Mouse (Mus musculus): ENCODE measurements around the gene Mettl8.

Gene Mettl8

DNA sequence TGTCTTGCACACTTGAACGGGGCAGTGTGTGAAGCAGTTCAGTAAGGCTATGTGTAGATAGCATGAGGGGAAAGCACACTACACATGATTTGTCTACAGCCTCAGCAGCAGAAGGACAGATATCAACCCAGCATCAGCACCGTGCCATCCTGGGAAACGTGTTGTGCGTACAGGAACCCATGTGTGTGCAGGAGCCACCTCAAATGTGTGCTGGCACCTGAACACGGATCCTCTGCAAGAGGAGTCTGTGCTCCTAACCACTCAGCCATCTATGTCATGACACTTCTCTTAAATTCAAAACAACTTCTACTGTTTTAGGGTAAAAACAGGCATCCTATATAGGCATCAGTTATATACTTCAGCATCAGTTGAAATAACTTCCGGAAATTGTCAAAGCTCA lies 80.6 kb downstream of the Mettl8 start:
- DNase-seq: no peak

- DNase-seq: no peak
Observed at GRCm38 (mm10) chr2:70972795-70973518, 82.4 kb downstream of the Mettl8 start.

GRCm38 (mm10) chr2:70970158-70970741 lies 85.1 kb downstream of the Mettl8 start:
- no peak for DNase-seq

- DNase-seq: no peak
Observed at GRCm38 (mm10) chr2:70968305-70968704, 87.1 kb downstream of the Mettl8 start.

GRCm38 (mm10) chr2:70967216-70967615 lies 88.2 kb downstream of the Mettl8 start:
- DNase-seq: no peak

DNA sequence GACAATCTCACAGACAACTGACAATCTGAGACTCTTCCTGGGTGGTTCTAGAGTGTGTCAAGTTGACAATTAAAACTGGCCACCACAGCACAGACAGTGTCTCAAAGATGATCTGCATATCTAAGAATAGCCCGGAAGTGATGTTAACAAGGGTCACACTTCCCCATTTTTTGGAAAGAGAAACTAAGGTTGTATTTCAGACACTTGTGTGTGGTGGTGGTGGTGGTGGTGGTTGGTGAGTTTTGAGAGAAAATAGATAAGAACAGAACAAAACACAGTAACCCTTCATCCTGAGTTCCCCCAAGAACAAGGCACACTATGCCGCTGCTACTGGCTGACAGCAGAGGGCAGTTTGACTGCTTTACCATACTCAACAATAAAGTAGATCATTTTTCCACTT lies 90.6 kb downstream of the Mettl8 start:
- no peak for DNase-seq

DNA sequence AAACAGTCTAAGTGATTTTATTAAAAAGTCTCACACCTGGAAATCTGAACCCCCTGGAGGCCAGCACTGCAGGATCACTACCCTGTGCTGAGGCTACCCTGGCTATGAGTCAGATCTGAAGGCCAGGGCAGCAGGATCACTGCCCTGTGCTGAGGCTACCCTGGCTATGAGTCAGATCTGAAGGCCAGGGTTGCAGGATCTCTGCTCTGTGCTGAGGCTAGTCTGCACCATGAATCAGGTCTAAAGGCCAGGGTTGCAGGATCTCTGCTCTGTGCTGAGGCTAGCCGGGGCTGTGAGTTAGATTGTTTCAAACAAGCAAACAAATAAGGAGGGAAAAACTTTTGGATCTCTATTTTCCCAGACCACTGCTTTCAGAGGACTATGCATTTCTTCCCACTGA lies 92.5 kb downstream of the Mettl8 start:
- DNase-seq: no peak

DNA sequence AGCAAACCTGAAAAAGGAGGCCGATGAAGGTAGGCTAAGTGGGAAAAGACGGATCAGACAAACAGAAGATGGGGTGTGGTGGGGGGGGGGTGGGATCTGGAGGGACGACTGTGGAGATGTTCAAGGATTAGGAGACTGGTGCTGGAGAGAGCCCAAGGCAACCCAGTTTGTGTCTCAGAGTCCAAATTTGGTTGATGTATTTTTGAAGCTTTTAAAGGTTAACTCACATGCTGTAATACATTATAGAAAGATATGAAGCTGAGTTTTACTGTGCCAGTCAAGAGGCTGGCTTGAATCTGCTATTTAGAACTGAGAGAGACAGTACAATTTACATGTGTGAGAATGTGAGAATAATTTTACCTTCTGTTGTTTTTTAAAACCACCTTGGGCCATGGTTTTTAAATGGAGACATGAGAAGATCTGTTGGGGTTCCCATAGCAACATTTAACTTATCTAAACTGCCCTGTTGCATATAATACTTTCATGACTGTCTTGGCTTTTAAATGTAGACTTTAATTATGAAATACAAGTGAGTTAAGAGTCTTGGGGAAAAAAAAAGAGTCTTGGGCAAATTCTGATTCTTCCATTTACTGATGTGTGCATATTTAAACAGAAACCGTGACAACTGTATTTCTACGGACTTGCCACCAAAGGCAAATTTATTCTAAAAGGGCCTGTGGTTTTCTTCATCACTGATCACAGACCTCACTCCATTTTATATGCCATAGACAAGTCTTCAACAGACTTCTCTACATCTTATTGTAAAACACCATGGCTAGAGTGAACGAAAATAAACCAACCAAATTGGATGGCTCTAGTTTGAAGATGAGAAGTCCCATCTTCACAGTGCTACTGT lies 94.1 kb downstream of the Mettl8 start:
- DNase-seq: no peak

GRCm38 (mm10) chr2:70960090-70960489 lies 95.3 kb downstream of the Mettl8 start:
- no peak for DNase-seq

DNA sequence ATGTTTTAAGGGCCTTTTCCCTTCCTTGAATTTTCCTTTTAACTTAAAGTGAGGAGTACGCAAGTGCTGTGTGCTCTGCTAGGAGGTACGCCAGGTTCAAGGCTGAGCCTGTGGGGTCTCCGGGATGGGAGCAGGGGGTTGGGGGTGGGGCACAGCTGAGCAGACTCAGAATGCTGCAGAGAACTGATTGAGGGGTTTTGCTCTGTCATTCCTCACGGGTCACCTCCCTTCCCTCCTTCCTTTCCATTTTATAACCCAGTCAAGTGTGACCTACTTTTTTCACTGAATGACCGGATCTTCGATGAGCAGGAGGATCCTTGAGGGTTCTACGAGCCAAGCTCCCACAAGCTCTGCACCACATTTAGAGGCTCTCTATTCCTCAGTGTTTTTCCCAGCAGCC lies 96.0 kb downstream of the Mettl8 start:
- DNase-seq: no peak

GRCm38 (mm10) chr2:70958536-70958935 lies 96.8 kb downstream of the Mettl8 start:
- no peak for DNase-seq

DNA sequence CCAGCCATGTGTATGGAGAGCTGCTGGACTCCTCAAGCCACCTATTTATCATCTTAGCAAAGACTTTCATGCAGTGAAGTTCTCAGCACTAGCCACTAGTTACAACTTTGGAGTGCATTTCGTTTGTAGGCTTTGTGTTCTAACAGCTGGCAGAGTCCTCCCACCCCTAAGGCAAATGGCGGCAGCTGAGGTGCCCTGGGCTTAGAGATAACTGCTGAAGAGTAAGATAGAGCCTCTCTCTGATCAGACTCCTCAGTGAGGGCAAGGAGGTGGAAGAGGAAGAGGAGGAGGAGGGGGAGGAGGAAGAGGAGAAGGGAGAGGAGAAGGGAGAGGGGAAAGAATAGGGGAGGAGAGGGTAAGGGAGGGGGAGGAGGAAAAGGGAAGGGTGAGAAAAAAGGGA lies 101.8 kb downstream of the Mettl8 start:
- no peak for DNase-seq

- DNase-seq: no peak
Observed at GRCm38 (mm10) chr2:70951944-70952343, 103.4 kb downstream of the Mettl8 start.

DNA sequence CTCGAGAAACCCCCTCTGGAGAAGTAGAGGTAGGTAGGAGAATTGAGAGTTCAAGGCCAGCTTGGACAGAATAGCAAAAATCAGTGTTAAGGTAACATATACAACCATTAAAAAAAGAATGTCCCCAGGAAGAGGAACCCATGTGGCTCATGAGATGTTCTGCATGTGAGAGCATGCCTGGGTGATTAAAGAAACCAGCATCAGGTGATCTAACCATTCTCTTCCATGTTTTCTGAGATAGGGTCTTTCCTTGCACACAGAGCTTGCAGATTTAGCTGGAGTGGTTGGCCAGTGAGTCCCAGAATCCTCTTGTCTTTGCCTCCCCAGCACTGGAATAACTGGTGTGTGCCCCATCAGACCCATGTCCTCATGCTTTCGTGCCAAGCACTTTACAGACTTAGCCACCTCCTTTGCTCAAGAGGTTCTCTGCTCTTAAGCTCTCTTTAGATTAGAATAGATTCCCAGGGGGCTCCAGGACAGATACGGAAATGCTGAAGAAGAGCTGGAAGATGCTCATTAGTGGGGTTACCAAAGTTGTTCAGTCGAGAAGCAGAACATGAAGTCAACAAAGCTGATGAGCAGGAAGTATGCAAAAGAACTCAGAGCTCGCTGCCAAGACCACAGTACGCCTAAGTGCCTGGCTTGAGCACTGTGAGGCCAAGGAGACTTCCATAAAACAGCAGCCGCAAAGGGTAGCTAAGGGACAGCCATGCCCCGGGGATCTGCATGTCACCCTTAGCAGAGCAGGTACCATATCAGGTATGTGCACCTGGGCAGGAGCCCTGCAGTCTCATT lies 110.7 kb downstream of the Mettl8 start:
- DNase-seq: no peak

DNA sequence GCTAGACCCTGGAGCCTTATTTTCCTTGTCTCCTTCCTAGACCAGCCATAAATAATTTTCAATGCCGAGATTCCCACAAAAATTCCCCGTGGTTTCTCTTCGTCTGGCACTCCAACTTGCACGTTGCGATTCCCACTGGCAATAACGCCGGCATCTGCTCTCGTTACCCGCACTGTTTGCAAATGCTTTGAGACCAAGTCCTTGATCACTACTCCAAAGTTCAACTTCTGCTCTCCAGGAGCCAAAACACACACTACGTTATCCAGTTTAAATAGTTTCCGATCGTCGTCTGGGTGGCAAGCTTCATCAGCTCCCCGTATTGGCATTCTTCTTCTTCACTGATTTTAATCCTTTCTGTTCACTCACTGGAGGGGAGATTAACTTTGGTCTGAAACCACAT lies 114.6 kb downstream of the Mettl8 start:
- DNase-seq: no peak

GRCm38 (mm10) chr2:70938844-70939494 lies 116.4 kb downstream of the Mettl8 start:
- no peak for DNase-seq

DNA sequence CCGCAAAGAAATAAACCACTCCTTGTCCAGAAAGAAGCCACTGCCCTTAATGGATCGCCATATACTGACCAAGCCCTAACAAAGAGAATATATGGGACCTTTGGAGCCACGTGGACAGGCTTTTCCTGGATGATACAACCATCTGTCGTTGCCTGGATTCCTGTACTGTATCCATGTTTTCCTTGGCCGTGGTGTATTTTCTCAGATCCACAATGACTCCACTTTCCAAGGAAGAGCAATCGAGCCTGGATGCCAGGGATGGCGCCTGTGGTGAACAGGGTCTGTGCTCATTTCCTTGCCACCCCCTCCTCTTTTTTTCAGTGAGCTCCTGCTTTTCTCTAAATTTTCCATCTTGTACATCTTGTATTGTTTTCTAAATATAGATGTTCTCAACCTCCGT lies 120.6 kb downstream of the Mettl8 start:
- DNase-seq: no peak

GRCm38 (mm10) chr2:70933516-70933915 lies 121.9 kb downstream of the Mettl8 start:
- no peak for DNase-seq

GRCm38 (mm10) chr2:70932965-70933364 lies 122.4 kb downstream of the Mettl8 start:
- no peak for DNase-seq

- DNase-seq: no peak
Observed at GRCm38 (mm10) chr2:70930631-70931288, 124.6 kb downstream of the Mettl8 start.

- DNase-seq: no peak
Observed at GRCm38 (mm10) chr2:70929714-70930113, 125.7 kb downstream of the Mettl8 start.

- no peak for DNase-seq
Observed at GRCm38 (mm10) chr2:70924049-70924448, 131.3 kb downstream of the Mettl8 start.

Data from right cerebral cortex, adult 18-20 months (tissue).